Comparison of ENCODE assay signal across 12 mouse cellular contexts in genomic region chr7:66187581-66188231, GRCm38 (mm10).
DNase-seq lines count a peak whose midpoint lies in the region; TF ChIP-seq lines count a peak whose summit lies in the region.
"Had no signal": no experiment of that assay in that cellular context is flagged by ENCODE, and none has a peak within 500 bp of the region (broad histone marks: within the 10 kb centered on the region; RNA-seq: fewer than 3 reads in every experiment).

No protein-coding gene starts in this region.

- no peak for TF ChIP-seq CTCF in kidney, adult 2 months (conservative IDR thresholded peaks at IDR 0.05; ENCODE audit: insufficient read depth, insufficient read length, low read depth, low read length)

- peak; percentile 90 for DNase-seq in heart, adult 11 months
- no peak for DNase-seq in heart, adult 18-20 months
- DNase-seq in spleen, postnatal 4 days (ENCODE audit: low spot score in 2 of 2): peak; percentile 40 to 67
- no peak for DNase-seq in spleen, adult 18-20 months
- DNase-seq in liver: peak; percentile 73
- DNase-seq in kidney, adult 2 months: no peak
- DNase-seq in thymus, postnatal 4 days: no peak
- DNase-seq in layer of hippocampus, postnatal 36 days: no peak
- DNase-seq: cerebellum, adult 9-11 months; kidney, postnatal 10 days; right cerebral cortex, postnatal 4 days had no signal

- no peak overlapping the region for H3K27ac ChIP-seq in kidney, adult 2 months (ENCODE audit: insufficient read depth, low read depth, low read length)
- H3K27ac ChIP-seq: hindbrain, embryonic 15.5 days had no signal

- no peak for TF ChIP-seq POLR2A in kidney, adult 2 months (IDR thresholded peaks at IDR 0.05; ENCODE audit: low read depth, low read length)

- WGBS in kidney, adult 2 months: 70% methylated on average over 4 of the region's 4 CpGs

- no peaks in the 10 kb centered on the region for H3K27me3 ChIP-seq in kidney, adult 2 months (replicated peaks; ENCODE audit: control insufficient read depth, insufficient read depth, low read length)
- H3K27me3 ChIP-seq: hindbrain, embryonic 15.5 days had no signal

- no peaks in the 10 kb centered on the region for H3K4me1 ChIP-seq in kidney, adult 2 months (ENCODE audit: control insufficient read depth, insufficient read depth, low read length)
- H3K4me1 ChIP-seq: hindbrain, embryonic 15.5 days had no signal

- no peaks in the 10 kb centered on the region for H3K36me3 ChIP-seq in kidney, adult 2 months (ENCODE audit: control insufficient read depth, insufficient read depth, low read length)
- H3K36me3 ChIP-seq: hindbrain, embryonic 15.5 days had no signal

- H3K4me3 ChIP-seq in kidney, adult 2 months (ENCODE audit: insufficient read depth, low read depth, low read length): no peak overlapping the region
- H3K4me3 ChIP-seq: hindbrain, embryonic 15.5 days had no signal

Comparison
In these comparisons a context has a peak if more than half of its experiments do, and no peak if none do; other contexts are left out.
1. DNase-seq: peak in heart, adult 11 months (single experiment), spleen, postnatal 4 days (2 of 2) and liver (single experiment); none in heart, adult 18-20 months (0 of 2), spleen, adult 18-20 months (0 of 2), kidney, adult 2 months (single experiment), thymus, postnatal 4 days (single experiment) and layer of hippocampus, postnatal 36 days (0 of 2).